Mouse (Mus musculus) liver, adult 2 months (tissue): Measurements from ENCODE around the gene Atg16l1.

Experiments
- CTCF ChIP-seq: fragments of 200-500 bp; IDR thresholded peaks from 2 replicates; pipeline ENCODE4 v1.5.1; 2011; ENCODE audit warnings: low read depth, low read length, control low read depth
- POLR2A ChIP-seq: fragments of 200-500 bp; IDR thresholded peaks from 2 replicates; pipeline ENCODE4 v1.6.1; 2011; ENCODE audit warnings: low read length, control low read depth; ENCODE audit not compliant: insufficient read depth; ENCODE audit errors: extremely low read depth

DNA sequence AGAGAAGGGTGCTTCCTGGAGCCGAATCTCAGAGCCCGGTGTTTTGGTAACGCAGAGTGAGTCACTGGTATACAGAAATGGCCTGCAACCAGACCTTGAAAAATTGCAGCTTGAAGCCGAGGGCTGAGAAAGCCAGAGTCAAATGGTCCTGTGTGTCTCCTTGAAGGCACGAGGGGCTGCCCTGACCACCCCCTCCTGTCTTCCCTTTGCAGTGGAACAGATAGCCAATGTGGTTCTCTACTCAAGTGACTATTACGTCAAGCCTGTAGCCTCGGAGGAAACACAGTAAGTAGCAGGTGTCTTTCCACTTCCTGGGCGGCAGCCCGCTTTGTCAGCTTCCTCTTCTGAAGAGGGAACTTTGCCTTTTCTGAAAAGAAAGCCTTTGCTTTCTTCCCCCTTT is 72.5 kb downstream of the Atg16l1 start:
- TF ChIP-seq CTCF (no peak), POLR2A (no peak)
